Mouse (Mus musculus) 416B (cell line): ENCODE measurements around the gene Auts2.
A peak's percentile ranks its signal among the peaks of the same experiment; 100 is the strongest.

Source experiments
- DNase-seq: peaks from one replicate; pipeline ENCODE4 v3.0.0; 2011; ENCODE audit warnings: low read depth

Auts2 gene

GRCm38 (mm10) chr5:131990532-131990931, 552.6 kb downstream of the Auts2 start:
- DNase-seq = no peak

GRCm38 (mm10) chr5:131981451-131981850, 561.7 kb downstream of the Auts2 start:
- no peak for DNase-seq

GRCm38 (mm10) chr5:131978939-131979338, 564.2 kb downstream of the Auts2 start:
- no peak for DNase-seq

- no peak for DNase-seq
Measured at GRCm38 (mm10) chr5:131977497-131977896, 565.6 kb downstream of the Auts2 start.

- DNase-seq = no peak
Measured at GRCm38 (mm10) chr5:131971901-131972300, 571.2 kb downstream of the Auts2 start.

GRCm38 (mm10) chr5:131965499-131965898, 577.6 kb downstream of the Auts2 start:
- DNase-seq = no peak

- no peak for DNase-seq
Measured at GRCm38 (mm10) chr5:131963565-131963964, 579.6 kb downstream of the Auts2 start.

GRCm38 (mm10) chr5:131961859-131962258, 581.3 kb downstream of the Auts2 start:
- DNase-seq = peak; percentile 0

GRCm38 (mm10) chr5:131960432-131960831, 582.7 kb downstream of the Auts2 start:
- no peak for DNase-seq

GRCm38 (mm10) chr5:131956998-131957397, 586.1 kb downstream of the Auts2 start:
- no peak for DNase-seq

- DNase-seq = no peak
Measured at GRCm38 (mm10) chr5:131956090-131956489, 587.1 kb downstream of the Auts2 start.

GRCm38 (mm10) chr5:131955227-131956016, 587.7 kb downstream of the Auts2 start:
- no peak for DNase-seq

GRCm38 (mm10) chr5:131948571-131949151, 594.5 kb downstream of the Auts2 start:
- DNase-seq = no peak

GRCm38 (mm10) chr5:131946801-131947200, 596.3 kb downstream of the Auts2 start:
- no peak for DNase-seq

GRCm38 (mm10) chr5:131944761-131945160, 598.4 kb downstream of the Auts2 start:
- DNase-seq = no peak

GRCm38 (mm10) chr5:131928696-131929095, 614.4 kb downstream of the Auts2 start:
- no peak for DNase-seq

- DNase-seq = no peak
Measured at GRCm38 (mm10) chr5:131922759-131923158, 620.4 kb downstream of the Auts2 start.

GRCm38 (mm10) chr5:131922118-131922517, 621.0 kb downstream of the Auts2 start:
- no peak for DNase-seq

GRCm38 (mm10) chr5:131919983-131920777, 623.0 kb downstream of the Auts2 start:
- DNase-seq = no peak

GRCm38 (mm10) chr5:131916791-131917403, 626.2 kb downstream of the Auts2 start:
- no peak for DNase-seq

GRCm38 (mm10) chr5:131913562-131913961, 629.6 kb downstream of the Auts2 start:
- DNase-seq = no peak

- no peak for DNase-seq
Measured at GRCm38 (mm10) chr5:131912983-131913382, 630.2 kb downstream of the Auts2 start.
